In genomic region chrX:152926991-152927390, GRCm38 (mm10) we compare ENCODE assay signal across 9 mouse cellular contexts.
DNase-seq lines count a peak whose midpoint lies in the region; ATAC-seq and TF ChIP-seq lines count a peak whose summit lies in the region.
"Had no signal": no experiment of that assay in that cellular context is flagged by ENCODE, and none has a peak within 500 bp of the region (broad histone marks: within the 10 kb centered on the region; RNA-seq: fewer than 3 reads in every experiment).

No protein-coding gene starts in this region.

- TF ChIP-seq POLR2A in lung, adult 2 months (IDR thresholded peaks at IDR 0.05; ENCODE audit: borderline replicate concordance, extremely low read depth, low read depth, low read length) = no peak

- DNase-seq in cerebellum, adult 18-20 months = peak; percentile 3 to 23
- no peak for DNase-seq in lung, adult 2 months
- DNase-seq in lung, postnatal 25 days (ENCODE audit: low spot score) = no peak
- DNase-seq in layer of hippocampus, postnatal 36 days = peak; percentile 7 to 38
- no peak for DNase-seq in natural killer cell, adult 2 months (ENCODE audit: low spot score in 2 of 2)
- DNase-seq in c-Kit-positive CD71-positive TER-119-positive erythroid progenitor cells, embryonic 14.5 days (ENCODE audit: low spot score) = no peak

- no peaks in the 10 kb centered on the region for H3K4me1 ChIP-seq in lung, adult 2 months (ENCODE audit: control insufficient read depth, insufficient read depth, low read length)
- H3K4me1 ChIP-seq: limb, embryonic 15.5 days had no signal

- H3K4me3 ChIP-seq in lung, adult 2 months (replicated peaks; ENCODE audit: extremely low read depth, low read depth, low read length) = no peak overlapping the region
- H3K4me3 ChIP-seq: limb, embryonic 15.5 days had no signal

- no peak for ATAC-seq in cerebellum, adult (ENCODE audit: insufficient number of reproducible peaks, low FRiP score, low TSS enrichment)
- peak; percentile 71; the same call in 1 of the 2 replicates for ATAC-seq in common myeloid progenitor, adult 5-6 weeks (replicated peaks; ENCODE audit: low read depth, poor library complexity, severe bottlenecking)

- peak; percentile 45 for TF ChIP-seq CTCF in lung, adult 2 months (IDR thresholded peaks at IDR 0.05; ENCODE audit: insufficient read depth, low read length)

- 59% methylated on average over 3 of the region's 3 CpGs for WGBS in lung, adult 2 months

Comparison
In these comparisons a context has a peak if more than half of its experiments do, and no peak if none do; other contexts are left out.
1. DNase-seq: peak in cerebellum, adult 18-20 months (2 of 2) and layer of hippocampus, postnatal 36 days (2 of 2); none in lung, adult 2 months (single experiment), lung, postnatal 25 days (single experiment), natural killer cell, adult 2 months (0 of 2) and c-Kit-positive CD71-positive TER-119-positive erythroid progenitor cells, embryonic 14.5 days (single experiment).